Mouse (Mus musculus): ENCODE data around the gene Egfl7. TPM values are rescaled to one million over a fixed set of nuclear protein-coding genes. Genes with fewer than 3 reads are reported as not detected.

Gene Egfl7
- polyA plus RNA-seq, 1 experiment from 2014 or later = 72.2 TPM

- ATAC-seq (ENCODE audit: insufficient number of reproducible peaks, low FRiP score, low TSS enrichment, low read depth) (no peak), DNase-seq (ENCODE audit: low spot score) (no peak)
- no peaks in the 10 kb centered on the region for H3K9me3 ChIP-seq (ENCODE audit: control insufficient read depth, low read length)
- no peaks in the 10 kb centered on the region for H3K4me1 ChIP-seq (ENCODE audit: control insufficient read depth, insufficient read depth, low read length)
- no peak overlapping the region for H3K4me3 ChIP-seq (ENCODE audit: low read depth, low read length)
- H3K9ac ChIP-seq (ENCODE audit: low read length) = no peak overlapping the region
- H3K36me3 ChIP-seq (ENCODE audit: control insufficient read depth, insufficient read depth, low read length) = no peaks in the 10 kb centered on the region
- no peak overlapping the region for H3K27ac ChIP-seq (replicated peaks; ENCODE audit: low read depth, low read length)
- H3K27me3 ChIP-seq (ENCODE audit: control insufficient read depth, insufficient read depth, low read length) = no peaks in the 10 kb centered on the region
- H3K4me2 ChIP-seq (ENCODE audit: low read depth, severe bottlenecking) = no peak overlapping the region
- 96% methylated on average over 3 of the region's 3 CpGs for WGBS
Measured at GRCm38 (mm10) chr2:26596898-26597297, 17.1 kb downstream of the Egfl7 start.

- H3K4me1 ChIP-seq (ENCODE audit: control insufficient read depth, insufficient read depth, low read length) = no peaks in the 10 kb centered on the region
- H3K4me2 ChIP-seq (ENCODE audit: low read depth, severe bottlenecking) = no peak overlapping the region
- no peaks in the 10 kb centered on the region for H3K27me3 ChIP-seq (ENCODE audit: control insufficient read depth, insufficient read depth, low read length)
- no peak for ATAC-seq (ENCODE audit: insufficient number of reproducible peaks, low FRiP score, low TSS enrichment, low read depth)
- no peak overlapping the region for H3K9ac ChIP-seq (ENCODE audit: low read length)
- no peaks in the 10 kb centered on the region for H3K9me3 ChIP-seq (ENCODE audit: control insufficient read depth, low read length)
- no peak overlapping the region for H3K27ac ChIP-seq (replicated peaks; ENCODE audit: low read depth, low read length)
- DNase-seq (ENCODE audit: low spot score) = no peak
- no peaks in the 10 kb centered on the region for H3K36me3 ChIP-seq (ENCODE audit: control insufficient read depth, insufficient read depth, low read length)
- 85% methylated on average over 2 of the region's 2 CpGs for WGBS
- H3K4me3 ChIP-seq (ENCODE audit: low read depth, low read length) = no peak overlapping the region
Measured at GRCm38 (mm10) chr2:26597810-26598209, 18.0 kb downstream of the Egfl7 start.

- H3K27ac ChIP-seq (replicated peaks; ENCODE audit: low read depth, low read length) = no peak overlapping the region
- no peak for ATAC-seq (ENCODE audit: insufficient number of reproducible peaks, low FRiP score, low TSS enrichment, low read depth)
- H3K9me3 ChIP-seq (ENCODE audit: control insufficient read depth, low read length) = no peaks in the 10 kb centered on the region
- H3K9ac ChIP-seq (ENCODE audit: low read length) = no peak overlapping the region
- DNase-seq (ENCODE audit: low spot score) = no peak
- H3K4me2 ChIP-seq (ENCODE audit: low read depth, severe bottlenecking) = no peak overlapping the region
- H3K27me3 ChIP-seq (ENCODE audit: control insufficient read depth, insufficient read depth, low read length) = no peaks in the 10 kb centered on the region
- 0 out of 2 replicates have a peak, but pooled peaks cover 2% of the 10 kb centered on the region for H3K4me1 ChIP-seq (ENCODE audit: control insufficient read depth, insufficient read depth, low read length)
- no peaks in the 10 kb centered on the region for H3K36me3 ChIP-seq (ENCODE audit: control insufficient read depth, insufficient read depth, low read length)
- 86% methylated on average over 3 of the region's 3 CpGs for WGBS
- no peak overlapping the region for H3K4me3 ChIP-seq (ENCODE audit: low read depth, low read length)
Measured at GRCm38 (mm10) chr2:26598462-26598861, 18.6 kb downstream of the Egfl7 start.

- H3K36me3 ChIP-seq (ENCODE audit: control insufficient read depth, insufficient read depth, low read length) = no peaks in the 10 kb centered on the region
- ATAC-seq (ENCODE audit: insufficient number of reproducible peaks, low FRiP score, low TSS enrichment, low read depth) (no peak), DNase-seq (ENCODE audit: low spot score) (no peak)
- H3K27me3 ChIP-seq (ENCODE audit: control insufficient read depth, insufficient read depth, low read length) = no peaks in the 10 kb centered on the region
- no peak overlapping the region for H3K27ac ChIP-seq (replicated peaks; ENCODE audit: low read depth, low read length)
- no peak overlapping the region; the same call in 1 of the 2 replicates for H3K9ac ChIP-seq (ENCODE audit: low read length)
- H3K9me3 ChIP-seq (ENCODE audit: control insufficient read depth, low read length) = no peaks in the 10 kb centered on the region
- H3K4me2 ChIP-seq (ENCODE audit: low read depth, severe bottlenecking) = no peak overlapping the region
- H3K4me3 ChIP-seq (ENCODE audit: low read depth, low read length) = no peak overlapping the region
- 84% methylated on average over 4 of the region's 4 CpGs for WGBS
- 0 out of 2 replicates have a peak, but pooled peaks cover 2% of the 10 kb centered on the region for H3K4me1 ChIP-seq (ENCODE audit: control insufficient read depth, insufficient read depth, low read length)
Measured at GRCm38 (mm10) chr2:26599965-26600364, 20.2 kb downstream of the Egfl7 start.

GRCm38 (mm10) chr2:26600664-26601063 lies 20.9 kb downstream of the Egfl7 start:
- H3K27me3 ChIP-seq (ENCODE audit: control insufficient read depth, insufficient read depth, low read length) = no peaks in the 10 kb centered on the region
- 0 out of 2 replicates have a peak, but pooled peaks cover 2% of the 10 kb centered on the region for H3K4me1 ChIP-seq (ENCODE audit: control insufficient read depth, insufficient read depth, low read length)
- no peak overlapping the region for H3K4me3 ChIP-seq (ENCODE audit: low read depth, low read length)
- no peak overlapping the region for H3K9ac ChIP-seq (ENCODE audit: low read length)
- 86% methylated on average over 2 of the region's 2 CpGs for WGBS
- no peak overlapping the region for H3K27ac ChIP-seq (replicated peaks; ENCODE audit: low read depth, low read length)
- DNase-seq (ENCODE audit: low spot score) (no peak), ATAC-seq (ENCODE audit: insufficient number of reproducible peaks, low FRiP score, low TSS enrichment, low read depth) (no peak)
- H3K9me3 ChIP-seq (ENCODE audit: control insufficient read depth, low read length) = no peaks in the 10 kb centered on the region
- H3K4me2 ChIP-seq (ENCODE audit: low read depth, severe bottlenecking) = no peak overlapping the region
- H3K36me3 ChIP-seq (ENCODE audit: control insufficient read depth, insufficient read depth, low read length) = no peaks in the 10 kb centered on the region

- H3K9ac ChIP-seq (ENCODE audit: low read length) = no peak overlapping the region
- no peak for ATAC-seq (ENCODE audit: insufficient number of reproducible peaks, low FRiP score, low TSS enrichment, low read depth)
- no peaks in the 10 kb centered on the region for H3K9me3 ChIP-seq (ENCODE audit: control insufficient read depth, low read length)
- 0 out of 2 replicates have a peak, but pooled peaks cover 2% of the 10 kb centered on the region for H3K4me1 ChIP-seq (ENCODE audit: control insufficient read depth, insufficient read depth, low read length)
- no peak overlapping the region for H3K27ac ChIP-seq (replicated peaks; ENCODE audit: low read depth, low read length)
- WGBS = 100% methylated on average over 1 of the region's 1 CpGs
- no peaks in the 10 kb centered on the region for H3K27me3 ChIP-seq (ENCODE audit: control insufficient read depth, insufficient read depth, low read length)
- no peak for DNase-seq (ENCODE audit: low spot score)
- H3K36me3 ChIP-seq (ENCODE audit: control insufficient read depth, insufficient read depth, low read length) = no peaks in the 10 kb centered on the region
- H3K4me3 ChIP-seq (ENCODE audit: low read depth, low read length) = no peak overlapping the region
- no peak overlapping the region for H3K4me2 ChIP-seq (ENCODE audit: low read depth, severe bottlenecking)
Measured at GRCm38 (mm10) chr2:26601595-26601994, 21.8 kb downstream of the Egfl7 start.

GRCm38 (mm10) chr2:26602631-26603030 lies 22.8 kb downstream of the Egfl7 start:
- Histone ChIP-seq H3K27ac (replicated peaks; ENCODE audit: low read depth, low read length) (no peak overlapping the region), H3K4me3 (ENCODE audit: low read depth, low read length) (no peak overlapping the region), H3K4me1 (ENCODE audit: control insufficient read depth, insufficient read depth, low read length) (0 out of 2 replicates have a peak, but pooled peaks cover 2% of the 10 kb centered on the region), H3K36me3 (ENCODE audit: control insufficient read depth, insufficient read depth, low read length) (no peaks in the 10 kb centered on the region), H3K9ac (ENCODE audit: low read length) (no peak overlapping the region), H3K4me2 (ENCODE audit: low read depth, severe bottlenecking) (no peak overlapping the region; the same call in 1 of the 2 replicates), H3K9me3 (ENCODE audit: control insufficient read depth, low read length) (no peaks in the 10 kb centered on the region), H3K27me3 (ENCODE audit: control insufficient read depth, insufficient read depth, low read length) (no peaks in the 10 kb centered on the region)
- ATAC-seq (ENCODE audit: insufficient number of reproducible peaks, low FRiP score, low TSS enrichment, low read depth) (no peak), DNase-seq (ENCODE audit: low spot score) (no peak)
- WGBS = 82% methylated on average over 5 of the region's 5 CpGs

- peak overlapping the region; percentile 90 for H3K4me2 ChIP-seq (ENCODE audit: low read depth, severe bottlenecking)
- H3K27me3 ChIP-seq (ENCODE audit: control insufficient read depth, insufficient read depth, low read length) = no peaks in the 10 kb centered on the region
- no peaks in the 10 kb centered on the region for H3K36me3 ChIP-seq (ENCODE audit: control insufficient read depth, insufficient read depth, low read length)
- WGBS = 11% methylated on average over 6 of the region's 6 CpGs
- ATAC-seq (ENCODE audit: insufficient number of reproducible peaks, low FRiP score, low TSS enrichment, low read depth) (0 out of 2 replicates have a peak, but pooled peaks have one; percentile 5), DNase-seq (ENCODE audit: low spot score) (no peak)
- H3K9me3 ChIP-seq (ENCODE audit: control insufficient read depth, low read length) = no peaks in the 10 kb centered on the region
- H3K4me3 ChIP-seq (ENCODE audit: low read depth, low read length) = peak overlapping the region; percentile 64
- H3K9ac ChIP-seq (ENCODE audit: low read length) = peak overlapping the region; percentile 73; the same call in 1 of the 2 replicates
- 0 out of 2 replicates have a peak, but pooled peaks cover 2% of the 10 kb centered on the region for H3K4me1 ChIP-seq (ENCODE audit: control insufficient read depth, insufficient read depth, low read length)
- H3K27ac ChIP-seq (replicated peaks; ENCODE audit: low read depth, low read length) = no peak overlapping the region
Measured at GRCm38 (mm10) chr2:26603159-26603558, 23.3 kb downstream of the Egfl7 start.

Measured in limb, embryonic 11.5 days (tissue).